Mouse (Mus musculus): Measurements from ENCODE around the gene Zfp697. TPM values are rescaled to one million over a fixed set of nuclear protein-coding genes. Genes with fewer than 3 reads are reported as not detected.
"Not testable (repeated sequence)": the region's sequence is repeated elsewhere in the genome, so short reads cannot be mapped to it uniquely, and the experiment has no call there.

Gene Zfp697
- total RNA-seq, 2 experiments from 2014 or later: 7.9 to 8.6 TPM

- DNase-seq: no peak
Measured at GRCm38 (mm10) chr3:98368283-98368682, 14.0 kb upstream of the Zfp697 start.

GRCm38 (mm10) chr3:98368776-98369175 lies 13.5 kb upstream of the Zfp697 start:
- intact Hi-C loops (cut with DNase I): no loop called here
- no peak for DNase-seq

More at GRCm38 (mm10) chr3:98368283-98368682, 14.0 kb upstream of the Zfp697 start:
- intact Hi-C loops (cut with DNase I): no loop called here

- peak; percentile 31 to 38 for DNase-seq
- intact Hi-C loops (cut with DNase I): no loop called here
Measured at GRCm38 (mm10) chr3:98374062-98374719, 8.1 kb upstream of the Zfp697 start.

GRCm38 (mm10) chr3:98374980-98375379 lies 7.3 kb upstream of the Zfp697 start:
- DNase-seq: no peak
- intact Hi-C loops (cut with DNase I): no loop called here

- intact Hi-C loops (cut with DNase I): no loop called here
- DNase-seq: no peak
Measured at GRCm38 (mm10) chr3:98378267-98378666, 4.0 kb upstream of the Zfp697 start.

GRCm38 (mm10) chr3:98379236-98379635 lies 3.0 kb upstream of the Zfp697 start:
- intact Hi-C loops (cut with DNase I): no loop called here
- no peak for DNase-seq

- intact Hi-C loops (cut with DNase I): loop anchor here (2.0 to 5.0 kb wide), 3 partner anchors 36 to 61 kb away; no protein-coding TSS in a partner anchor
- DNase-seq: no peak
Measured at GRCm38 (mm10) chr3:98381677-98382245, 500 bp upstream of the Zfp697 start.

- intact Hi-C loops (cut with DNase I): loop anchor here (2.0 to 5.0 kb wide), 3 partner anchors 34 to 60 kb away; no protein-coding TSS in a partner anchor
- no peak for DNase-seq
Measured at GRCm38 (mm10) chr3:98383024-98383790, 946 bp downstream of the Zfp697 start.

- no peak for DNase-seq
- intact Hi-C loops (cut with DNase I): no loop called here
Measured at GRCm38 (mm10) chr3:98387086-98387485, 4.8 kb downstream of the Zfp697 start.

GRCm38 (mm10) chr3:98387756-98388155 lies 5.5 kb downstream of the Zfp697 start:
- no peak for DNase-seq
- intact Hi-C loops (cut with DNase I): no loop called here

GRCm38 (mm10) chr3:98389305-98389704 lies 7.0 kb downstream of the Zfp697 start:
- no peak for DNase-seq
- intact Hi-C loops (cut with DNase I): no loop called here

GRCm38 (mm10) chr3:98404268-98404895 lies 22.1 kb downstream of the Zfp697 start:
- peak; percentile 61 to 69 for DNase-seq
- intact Hi-C loops (cut with DNase I): loop anchor here (10.0 kb wide), 2 partner anchors 1220 to 1250 kb away; partner anchors contain the start of gene Acp6

- not testable (repeated sequence) for DNase-seq
- intact Hi-C loops (cut with DNase I): loop anchor here (10.0 kb wide), 2 partner anchors 1221 to 1251 kb away; partner anchors contain the start of gene Acp6
Measured at GRCm38 (mm10) chr3:98405877-98406276, 23.6 kb downstream of the Zfp697 start.

GRCm38 (mm10) chr3:98406569-98407144 lies 24.4 kb downstream of the Zfp697 start:
- DNase-seq: peak in 1 of 2 experiments; percentile 45
- intact Hi-C loops (cut with DNase I): loop anchor here (10.0 kb wide), 2 partner anchors 1222 to 1252 kb away; partner anchors contain the start of gene Acp6

GRCm38 (mm10) chr3:98407261-98407780 lies 25.1 kb downstream of the Zfp697 start:
- not testable (repeated sequence) for DNase-seq
- intact Hi-C loops (cut with DNase I): loop anchor here (10.0 kb wide), 2 partner anchors 1223 to 1253 kb away; partner anchors contain the start of gene Acp6

- intact Hi-C loops (cut with DNase I): loop anchor here (10.0 kb wide), 1 partner anchor 386 kb away; no protein-coding TSS in a partner anchor
- DNase-seq: peak in 1 of 2 experiments; percentile 54
Measured at GRCm38 (mm10) chr3:98410619-98411580, 28.6 kb downstream of the Zfp697 start.

GRCm38 (mm10) chr3:98413733-98414132 lies 31.5 kb downstream of the Zfp697 start:
- intact Hi-C loops (cut with DNase I): loop anchor here (2.0 to 10.0 kb wide), 2 partner anchors 19 to 389 kb away; no protein-coding TSS in a partner anchor
- no peak for DNase-seq

- intact Hi-C loops (cut with DNase I): loop anchor here (10.0 kb wide), 1 partner anchor 389 kb away; no protein-coding TSS in a partner anchor
Measured at GRCm38 (mm10) chr3:98414296-98414695, 32.0 kb downstream of the Zfp697 start.

More at GRCm38 (mm10) chr3:98414296-98414695, 32.0 kb downstream of the Zfp697 start:
- DNase-seq: peak; percentile 58 to 61

All from heart, postnatal 10 days (tissue).